Mouse (Mus musculus) kidney, embryonic 16.5 days (tissue): ENCODE measurements around the gene Rabggtb. TPM values are rescaled to one million over a fixed set of nuclear protein-coding genes. Genes with fewer than 3 reads are reported as not detected.

ENCODE experiments used
- ATAC-seq: fragments of 200-750 bp; cut with Nextera tagmentation; 2 replicates; pipeline ENCODE4 v1.8.0; 2017; ENCODE audit warnings: moderate TSS enrichment; ENCODE audit not compliant: low FRiP score, low TSS enrichment
- H3K27ac ChIP-seq: fragments of 300-500 bp; sonication (generic); 2 replicates; pipeline ENCODE4 v1.5.1; 2014; ENCODE audit warnings: low read length
- H3K27me3 ChIP-seq: fragments of 300-500 bp; sonication (generic); 2 replicates; pipeline ENCODE4 v1.6.1; 2014; ENCODE audit warnings: low read length, control low read depth, mixed read lengths; ENCODE audit not compliant: insufficient read depth
- H3K36me3 ChIP-seq: fragments of 300-500 bp; sonication (generic); 2 replicates; pipeline ENCODE4 v1.6.1; 2014; ENCODE audit warnings: low read length, control low read depth, mixed read lengths; ENCODE audit not compliant: insufficient read depth
- H3K4me1 ChIP-seq: fragments of 300-500 bp; sonication (generic); 2 replicates; pipeline ENCODE4 v1.6.1; 2014; ENCODE audit warnings: low read length, control low read depth, mixed read lengths; ENCODE audit not compliant: insufficient read depth
- H3K4me2 ChIP-seq: fragments of 300-500 bp; sonication (generic); replicated peaks from 2 replicates; pipeline ENCODE4 v1.6.1; 2014; ENCODE audit warnings: low read depth, low read length
- H3K4me3 ChIP-seq: fragments of 300-500 bp; sonication (generic); 2 replicates; pipeline ENCODE4 v1.5.1; 2014; ENCODE audit warnings: mild to moderate bottlenecking, low read length
- H3K9ac ChIP-seq: fragments of 300-500 bp; sonication (generic); replicated peaks from 2 replicates; pipeline ENCODE4 v1.6.1; 2014; ENCODE audit warnings: low read length
- H3K9me3 ChIP-seq: fragments of 300-500 bp; sonication (generic); 2 replicates; pipeline ENCODE4 v1.6.1; 2016; ENCODE audit warnings: low read length, control low read depth
- WGBS: fragments of 180-500 bp; shearing (Covaris S2); extraction: QIAGEN DNeasy Blood & Tissue Kit; methylation state at CpG from one replicate; pipeline ENCODE4 v1.1.7; 2014; 5-methylcytosine and 5-hydroxymethylcytosine counted together
- polyA plus RNA-seq: library from polyadenylated mRNA; unstranded; fragments of >200 nt; fragmentation: Nextera tagmentation; extraction: Ambion mirVana; gene quantifications from 2 replicates; pipeline ENCODE4 v1.2.1, GENCODE M21; 2015

The Rabggtb gene
- 55.0 and 58.7 TPM in 2 replicates for polyA plus RNA-seq

- Histone ChIP-seq H3K4me1 (peaks cover 42% of the 10 kb centered on the region), H3K4me2 (peak within 1 kb of the TSS; percentile 92), H3K27ac (peak within 1 kb of the TSS; percentile 97), H3K27me3 (no peaks in the 10 kb centered on the region), H3K4me3 (peak within 1 kb of the TSS; percentile 98), H3K36me3 (peaks cover 32% of the 10 kb centered on the region), H3K9ac (peak within 1 kb of the TSS; percentile 98), H3K9me3 (no peaks in the 10 kb centered on the region)
- peak; percentile 97 for ATAC-seq
- WGBS: under 1% methylated on average over 63 of the region's 65 CpGs
Observed at GRCm38 (mm10) chr3:153912546-153913509, at the start of gene Rabggtb. Gene Rabggtb, minus strand, starts transcription at chr3:153913009.

DNA sequence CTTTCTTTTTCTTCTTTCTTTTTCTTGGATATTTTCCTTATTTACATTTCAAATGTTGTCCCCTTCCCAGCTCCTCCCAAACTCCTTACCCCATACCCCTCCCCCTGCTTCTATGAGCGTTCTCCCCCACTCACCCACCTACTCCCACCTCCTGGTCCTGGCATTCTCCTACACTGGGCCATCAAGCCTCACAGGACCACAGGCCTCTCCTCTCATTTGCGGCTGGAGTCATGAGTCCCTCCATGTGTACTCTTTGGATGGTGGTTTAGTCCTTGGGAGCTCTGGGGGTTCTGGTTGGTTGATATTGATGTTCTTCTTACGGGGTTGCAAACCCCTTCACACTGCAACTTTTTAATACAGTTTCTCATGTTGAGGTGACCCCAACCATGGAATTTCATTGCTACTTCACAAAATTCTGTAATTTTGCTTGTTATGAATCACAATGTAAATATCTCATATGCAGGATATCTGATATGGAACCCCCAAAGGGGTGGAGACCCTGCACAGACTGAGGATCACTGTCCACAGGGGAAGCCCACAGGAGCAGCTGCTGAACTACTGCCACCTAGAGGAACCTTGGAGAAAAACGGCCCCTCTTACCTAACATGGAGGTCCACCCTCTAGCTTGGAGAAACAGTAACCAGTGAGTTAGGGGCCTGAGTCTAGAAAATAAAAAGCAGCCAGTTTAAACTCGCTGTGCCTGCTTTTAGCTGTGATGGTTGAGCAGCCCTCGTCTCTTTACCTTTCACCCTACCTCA, 49.0 kb upstream of the Rabggtb start:
- H3K4me3 ChIP-seq: no peak overlapping the region
- WGBS: 66% methylated on average over 6 of the region's 6 CpGs
- H3K4me2 ChIP-seq: no peak overlapping the region

DNA sequence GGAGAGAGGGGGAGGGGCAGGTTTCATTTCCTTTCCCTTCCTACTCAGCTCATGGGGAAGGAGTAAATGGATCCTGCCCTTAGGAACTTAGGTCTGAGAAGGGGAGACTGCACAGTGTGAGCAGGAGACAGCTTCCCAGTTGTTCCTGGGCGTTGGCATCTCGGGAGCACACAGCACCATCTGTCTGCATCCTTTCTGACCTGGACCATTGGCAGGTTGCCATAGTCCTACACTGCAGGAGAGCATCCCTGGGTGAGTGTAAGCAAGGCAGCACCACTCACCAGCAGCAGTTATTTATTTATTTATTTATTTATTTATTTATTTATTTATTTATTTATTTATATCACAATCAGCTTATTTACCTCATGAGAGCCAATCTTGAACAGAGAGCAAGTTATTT, 48.1 kb upstream of the Rabggtb start:
- Histone ChIP-seq H3K4me1 (no peaks in the 10 kb centered on the region), H3K36me3 (no peaks in the 10 kb centered on the region), H3K27me3 (no peaks in the 10 kb centered on the region), H3K4me2 (no peak overlapping the region), H3K27ac (no peak overlapping the region), H3K4me3 (no peak overlapping the region), H3K9ac (no peak overlapping the region), H3K9me3 (peaks cover 7% of the 10 kb centered on the region; the same call in 1 of the 2 replicates)
- no peak for ATAC-seq
- WGBS: 62% methylated on average over 2 of the region's 2 CpGs

More for the DNA sequence above, 49.0 kb upstream of the Rabggtb start:
- H3K9me3 ChIP-seq: peaks cover 7% of the 10 kb centered on the region; the same call in 1 of the 2 replicates
- no peak overlapping the region for H3K27ac ChIP-seq
- no peak overlapping the region for H3K9ac ChIP-seq
- no peaks in the 10 kb centered on the region for H3K27me3 ChIP-seq
- no peak for ATAC-seq
- no peaks in the 10 kb centered on the region for H3K4me1 ChIP-seq
- H3K36me3 ChIP-seq: no peaks in the 10 kb centered on the region

GRCm38 (mm10) chr3:153959731-153960207, 47.0 kb upstream of the Rabggtb start:
- Histone ChIP-seq H3K4me2 (no peak overlapping the region), H3K27me3 (no peaks in the 10 kb centered on the region), H3K27ac (no peak overlapping the region), H3K36me3 (no peaks in the 10 kb centered on the region), H3K4me1 (no peaks in the 10 kb centered on the region), H3K9me3 (peaks cover 4% of the 10 kb centered on the region; the same call in 1 of the 2 replicates), H3K4me3 (no peak overlapping the region), H3K9ac (no peak overlapping the region)
- WGBS: 80% methylated on average over 9 of the region's 9 CpGs
- ATAC-seq: no peak

- Histone ChIP-seq H3K4me3 (no peak overlapping the region), H3K9ac (no peak overlapping the region), H3K4me2 (no peak overlapping the region), H3K27me3 (no peaks in the 10 kb centered on the region), H3K36me3 (no peaks in the 10 kb centered on the region), H3K4me1 (no peaks in the 10 kb centered on the region), H3K9me3 (peaks cover 4% of the 10 kb centered on the region; the same call in 1 of the 2 replicates), H3K27ac (no peak overlapping the region)
- ATAC-seq: peak; percentile 16; the same call in 1 of the 2 replicates
- 95% methylated on average over 1 of the region's 1 CpGs for WGBS
Observed at GRCm38 (mm10) chr3:153959035-153959730, 46.4 kb upstream of the Rabggtb start.

DNA sequence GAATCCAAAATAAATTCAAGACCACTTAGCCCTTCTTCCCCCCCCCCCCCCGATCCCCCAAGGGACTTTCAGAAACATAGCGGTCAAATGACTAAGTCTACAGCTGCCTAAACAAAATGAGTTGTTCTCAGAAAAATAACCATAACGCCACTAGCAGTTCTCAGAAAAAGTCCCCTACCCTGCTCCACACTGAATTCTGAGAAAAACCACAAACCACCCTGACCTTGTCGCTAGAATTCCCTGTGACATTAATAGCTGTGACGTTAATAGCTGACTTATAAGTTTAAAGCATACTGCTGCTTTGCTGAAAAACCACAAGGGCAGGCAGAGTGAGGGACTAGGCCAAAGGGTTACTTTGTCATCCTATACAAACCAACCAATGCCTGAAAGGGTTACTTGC, 45.1 kb upstream of the Rabggtb start:
- H3K4me1 ChIP-seq: no peaks in the 10 kb centered on the region
- WGBS: 84% methylated on average over 5 of the region's 5 CpGs
- no peak for ATAC-seq

GRCm38 (mm10) chr3:153948176-153948575, 35.4 kb upstream of the Rabggtb start:
- no peak overlapping the region for H3K4me3 ChIP-seq
- H3K27ac ChIP-seq: no peak overlapping the region
- WGBS: 46% methylated on average over 2 of the region's 2 CpGs
- ATAC-seq: no peak
- H3K36me3 ChIP-seq: no peaks in the 10 kb centered on the region
- H3K9ac ChIP-seq: no peak overlapping the region
- no peak overlapping the region for H3K4me2 ChIP-seq
- no peaks in the 10 kb centered on the region for H3K9me3 ChIP-seq
- no peaks in the 10 kb centered on the region for H3K27me3 ChIP-seq
- peaks cover 7% of the 10 kb centered on the region for H3K4me1 ChIP-seq

More for the DNA sequence above, 45.1 kb upstream of the Rabggtb start:
- Histone ChIP-seq H3K9ac (no peak overlapping the region), H3K4me3 (no peak overlapping the region), H3K4me2 (no peak overlapping the region), H3K27me3 (no peaks in the 10 kb centered on the region), H3K9me3 (peaks cover 4% of the 10 kb centered on the region; the same call in 1 of the 2 replicates), H3K27ac (no peak overlapping the region), H3K36me3 (no peaks in the 10 kb centered on the region)

GRCm38 (mm10) chr3:153947271-153947670, 34.5 kb upstream of the Rabggtb start:
- Histone ChIP-seq H3K27ac (no peak overlapping the region), H3K36me3 (no peaks in the 10 kb centered on the region), H3K4me3 (no peak overlapping the region), H3K4me2 (no peak overlapping the region), H3K9ac (no peak overlapping the region), H3K27me3 (no peaks in the 10 kb centered on the region), H3K4me1 (peaks cover 14% of the 10 kb centered on the region), H3K9me3 (no peaks in the 10 kb centered on the region)
- ATAC-seq: no peak
- WGBS: 69% methylated on average over 4 of the region's 4 CpGs

GRCm38 (mm10) chr3:153944335-153944990, 31.7 kb upstream of the Rabggtb start, which contains the start of gene Acadm:
Gene Acadm, minus strand, starts transcription at chr3:153944632.
- whole genome bisulfite sequencing: under 1% methylated on average over 41 of the region's 41 CpGs

More at GRCm38 (mm10) chr3:153944335-153944990, 31.7 kb upstream of the Rabggtb start, which contains the start of gene Acadm:
- ATAC-seq: peak; percentile 98
- Histone ChIP-seq H3K9me3 (no peaks in the 10 kb centered on the region), H3K4me1 (peaks cover 14% of the 10 kb centered on the region), H3K4me3 (peak within 1 kb of the TSS; percentile 65), H3K27me3 (no peaks in the 10 kb centered on the region), H3K36me3 (no peaks in the 10 kb centered on the region; the same call in 1 of the 2 replicates), H3K4me2 (peak within 1 kb of the TSS; percentile 51), H3K27ac (peak within 1 kb of the TSS; percentile 59), H3K9ac (peak within 1 kb of the TSS; percentile 75)
